Mouse (Mus musculus): ENCODE measurements around the gene Dusp22. TPM values are rescaled to one million over a fixed set of nuclear protein-coding genes. Genes with fewer than 3 reads are reported as not detected.

The Dusp22 gene
- polyA plus RNA-seq, 1 experiment: 0.03 TPM

DNA sequence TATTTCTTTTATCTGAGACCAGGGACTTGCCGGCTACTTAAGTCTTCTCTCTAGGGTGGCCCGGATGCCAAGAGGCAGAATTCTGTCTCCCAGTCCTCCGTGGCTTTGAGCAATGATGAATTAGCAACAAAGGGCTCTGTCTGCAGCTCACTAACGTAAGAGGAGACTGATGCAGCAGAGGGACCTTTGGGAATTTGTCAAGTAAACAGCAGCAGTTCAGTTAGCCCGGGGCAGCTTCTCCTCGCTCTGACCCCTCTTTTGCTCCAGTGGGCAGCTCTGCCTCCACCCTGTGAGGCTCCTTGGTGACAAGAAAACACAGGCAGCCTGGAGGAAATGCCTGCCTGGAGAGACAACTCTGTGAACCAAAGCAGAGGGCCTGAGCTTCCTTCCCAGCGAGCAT is 62.8 kb downstream of the Dusp22 start:
- TF ChIP-seq TAL1 (IDR thresholded peaks at IDR 0.05; ENCODE audit: low read length) (no peak), GATA1 (IDR thresholded peaks at IDR 0.05; ENCODE audit: low read length) (no peak)
- no peaks in the 10 kb centered on the region for H3K27me3 ChIP-seq (ENCODE audit: control insufficient read depth)
- H3K36me3 ChIP-seq (ENCODE audit: control insufficient read depth): no peaks in the 10 kb centered on the region
- H3K4me3 ChIP-seq (replicated peaks): no peak overlapping the region
- no peaks in the 10 kb centered on the region for H3K4me1 ChIP-seq (ENCODE audit: control insufficient read depth)
- no peaks in the 10 kb centered on the region for H3K9me3 ChIP-seq (ENCODE audit: control insufficient read depth, low read length)

DNA sequence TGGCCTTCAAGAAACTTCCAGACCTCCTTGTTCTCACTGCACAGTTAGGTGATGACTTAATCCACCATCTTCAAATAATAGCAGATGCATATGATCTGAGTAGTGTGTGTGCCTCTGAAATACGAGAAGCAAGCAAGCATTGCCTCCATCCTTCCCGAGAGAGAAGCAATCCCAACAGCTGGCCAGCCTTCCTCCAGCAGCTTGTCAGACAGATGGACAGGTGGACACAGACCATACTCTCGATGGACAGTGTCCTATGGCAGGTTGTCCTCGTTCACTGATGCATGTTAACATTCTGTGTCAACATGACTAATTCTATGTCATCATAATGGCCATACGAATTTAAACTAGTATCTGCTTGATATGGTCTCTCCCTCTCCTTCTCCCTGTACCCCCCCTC is 63.5 kb downstream of the Dusp22 start:
- TF ChIP-seq TAL1 (IDR thresholded peaks at IDR 0.05; ENCODE audit: low read length): no peak
- TF ChIP-seq GATA1 (IDR thresholded peaks at IDR 0.05; ENCODE audit: low read length): no peak
- H3K36me3 ChIP-seq (ENCODE audit: control insufficient read depth): no peaks in the 10 kb centered on the region
- no peaks in the 10 kb centered on the region for H3K27me3 ChIP-seq (ENCODE audit: control insufficient read depth)
- no peak overlapping the region for H3K4me3 ChIP-seq (replicated peaks)
- H3K9me3 ChIP-seq (ENCODE audit: control insufficient read depth, low read length): no peaks in the 10 kb centered on the region
- no peaks in the 10 kb centered on the region for H3K4me1 ChIP-seq (ENCODE audit: control insufficient read depth)

- Histone ChIP-seq H3K36me3 (ENCODE audit: control insufficient read depth) (no peaks in the 10 kb centered on the region), H3K4me3 (replicated peaks) (no peak overlapping the region), H3K9me3 (ENCODE audit: control insufficient read depth, low read length) (no peaks in the 10 kb centered on the region), H3K27me3 (ENCODE audit: control insufficient read depth) (no peaks in the 10 kb centered on the region), H3K4me1 (ENCODE audit: control insufficient read depth) (no peaks in the 10 kb centered on the region)
- no peak for TF ChIP-seq TAL1 (IDR thresholded peaks at IDR 0.05; ENCODE audit: low read length)
- no peak for TF ChIP-seq GATA1 (IDR thresholded peaks at IDR 0.05; ENCODE audit: low read length)
Measured at GRCm38 (mm10) chr13:30723858-30724257, 64.1 kb downstream of the Dusp22 start.

DNA sequence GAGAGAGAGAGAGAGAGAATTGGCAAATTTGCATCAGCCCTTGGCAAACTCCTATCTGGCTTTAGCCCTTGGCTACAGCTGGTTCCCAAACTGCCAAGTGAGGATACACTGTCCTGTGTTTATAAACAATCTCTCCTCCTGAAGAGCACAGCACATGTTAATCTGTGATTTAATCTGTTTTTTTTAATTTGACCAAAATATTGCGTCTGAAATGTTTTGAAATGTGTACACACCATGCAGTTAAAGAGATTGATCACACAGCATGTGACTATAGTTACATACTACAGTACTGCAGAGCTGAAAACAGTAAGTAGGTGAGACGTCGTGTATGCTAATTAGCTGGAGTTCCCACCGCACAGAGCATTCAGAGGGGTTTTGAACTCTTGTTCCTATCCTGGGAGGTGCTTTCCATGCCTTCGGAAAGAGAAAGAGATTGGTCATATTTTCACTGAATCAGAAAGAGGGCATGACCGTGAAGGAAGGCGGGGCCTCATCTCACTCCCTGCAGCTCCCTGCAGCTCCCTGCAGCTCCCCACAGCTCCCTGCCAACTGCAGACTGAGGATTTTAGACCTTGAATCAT is 65.0 kb downstream of the Dusp22 start:
- TF ChIP-seq GATA1 (IDR thresholded peaks at IDR 0.05; ENCODE audit: low read length) (no peak), TAL1 (IDR thresholded peaks at IDR 0.05; ENCODE audit: low read length) (no peak)
- H3K27me3 ChIP-seq (ENCODE audit: control insufficient read depth): no peaks in the 10 kb centered on the region

GRCm38 (mm10) chr13:30726879-30727278 is 67.1 kb downstream of the Dusp22 start:
- H3K4me3 ChIP-seq (replicated peaks): no peak overlapping the region
- H3K36me3 ChIP-seq (ENCODE audit: control insufficient read depth): no peaks in the 10 kb centered on the region
- no peaks in the 10 kb centered on the region for H3K27me3 ChIP-seq (ENCODE audit: control insufficient read depth)
- no peak for TF ChIP-seq GATA1 (IDR thresholded peaks at IDR 0.05; ENCODE audit: low read length)
- no peak for TF ChIP-seq TAL1 (IDR thresholded peaks at IDR 0.05; ENCODE audit: low read length)
- H3K9me3 ChIP-seq (ENCODE audit: control insufficient read depth, low read length): no peaks in the 10 kb centered on the region
- H3K4me1 ChIP-seq (ENCODE audit: control insufficient read depth): no peaks in the 10 kb centered on the region

More for the DNA sequence above, 65.0 kb downstream of the Dusp22 start:
- no peaks in the 10 kb centered on the region for H3K4me1 ChIP-seq (ENCODE audit: control insufficient read depth)
- H3K9me3 ChIP-seq (ENCODE audit: control insufficient read depth, low read length): no peaks in the 10 kb centered on the region
- no peak overlapping the region for H3K4me3 ChIP-seq (replicated peaks)
- H3K36me3 ChIP-seq (ENCODE audit: control insufficient read depth): no peaks in the 10 kb centered on the region

DNA sequence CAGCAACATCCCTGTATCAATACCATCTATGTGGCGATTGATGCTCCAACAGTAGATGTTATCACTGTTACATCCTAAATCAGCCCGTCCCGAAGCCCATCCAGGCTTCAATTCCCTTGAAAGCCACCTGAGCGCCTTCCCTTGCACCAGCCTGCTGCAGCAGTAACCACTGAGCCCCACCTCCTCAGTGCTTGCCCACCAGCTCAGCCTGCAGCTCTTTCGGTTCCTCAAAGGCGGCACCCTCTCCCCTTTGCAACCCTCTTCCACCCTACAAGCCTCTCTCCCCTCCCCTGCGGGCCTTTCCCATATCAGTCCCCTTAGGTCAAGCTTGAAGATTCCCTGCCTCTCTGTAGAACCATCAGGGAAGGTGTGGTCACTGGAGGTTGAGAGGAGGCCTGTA is 68.4 kb downstream of the Dusp22 start:
- Histone ChIP-seq H3K36me3 (ENCODE audit: control insufficient read depth) (no peaks in the 10 kb centered on the region), H3K27me3 (ENCODE audit: control insufficient read depth) (no peaks in the 10 kb centered on the region), H3K4me1 (ENCODE audit: control insufficient read depth) (no peaks in the 10 kb centered on the region), H3K4me3 (replicated peaks) (no peak overlapping the region), H3K9me3 (ENCODE audit: control insufficient read depth, low read length) (no peaks in the 10 kb centered on the region)
- TF ChIP-seq TAL1 (IDR thresholded peaks at IDR 0.05; ENCODE audit: low read length): no peak
- TF ChIP-seq GATA1 (IDR thresholded peaks at IDR 0.05; ENCODE audit: low read length): no peak

- Histone ChIP-seq H3K4me3 (replicated peaks) (no peak overlapping the region), H3K4me1 (ENCODE audit: control insufficient read depth) (no peaks in the 10 kb centered on the region), H3K27me3 (ENCODE audit: control insufficient read depth) (no peaks in the 10 kb centered on the region), H3K9me3 (ENCODE audit: control insufficient read depth, low read length) (no peaks in the 10 kb centered on the region), H3K36me3 (ENCODE audit: control insufficient read depth) (no peaks in the 10 kb centered on the region)
- no peak for TF ChIP-seq TAL1 (IDR thresholded peaks at IDR 0.05; ENCODE audit: low read length)
- TF ChIP-seq GATA1 (IDR thresholded peaks at IDR 0.05; ENCODE audit: low read length): no peak
Measured at GRCm38 (mm10) chr13:30729245-30729644, 69.4 kb downstream of the Dusp22 start.

DNA sequence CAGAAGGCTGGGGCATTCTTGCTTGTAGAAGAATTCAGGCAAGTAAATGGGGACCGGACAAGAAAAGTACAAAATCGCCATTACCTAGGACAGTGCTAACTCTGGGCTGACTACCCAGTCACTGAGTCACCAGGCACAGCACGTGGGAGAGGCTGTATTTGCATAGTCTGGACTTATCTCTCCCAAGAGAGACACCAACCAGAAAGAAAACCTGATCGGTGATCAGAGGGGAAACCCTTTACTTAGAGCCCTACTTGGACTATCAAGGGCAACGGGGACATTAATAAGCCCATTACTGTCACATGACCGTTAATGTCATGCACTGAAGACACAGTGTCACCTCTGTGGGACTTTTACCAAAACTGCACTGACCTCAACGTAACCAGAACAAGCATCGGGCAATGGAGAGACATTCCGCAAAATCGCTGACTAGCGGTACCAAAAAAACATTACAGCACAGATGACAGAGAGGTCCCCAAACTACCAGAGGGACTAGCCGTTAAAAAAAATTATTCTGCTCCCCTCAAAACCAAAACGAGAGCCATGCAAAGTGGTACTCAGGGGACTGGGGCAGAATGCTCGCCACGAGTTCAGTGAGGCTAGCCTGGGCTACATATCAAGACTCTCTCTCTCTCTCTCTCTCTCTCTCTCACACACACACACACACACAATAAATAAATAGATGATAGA is 70.5 kb downstream of the Dusp22 start:
- H3K4me1 ChIP-seq (ENCODE audit: control insufficient read depth): no peaks in the 10 kb centered on the region
- H3K4me3 ChIP-seq (replicated peaks): no peak overlapping the region
- H3K36me3 ChIP-seq (ENCODE audit: control insufficient read depth): no peaks in the 10 kb centered on the region
- H3K27me3 ChIP-seq (ENCODE audit: control insufficient read depth): no peaks in the 10 kb centered on the region
- TF ChIP-seq GATA1 (IDR thresholded peaks at IDR 0.05; ENCODE audit: low read length) (no peak), TAL1 (IDR thresholded peaks at IDR 0.05; ENCODE audit: low read length) (no peak)
- H3K9me3 ChIP-seq (ENCODE audit: control insufficient read depth, low read length): no peaks in the 10 kb centered on the region

DNA sequence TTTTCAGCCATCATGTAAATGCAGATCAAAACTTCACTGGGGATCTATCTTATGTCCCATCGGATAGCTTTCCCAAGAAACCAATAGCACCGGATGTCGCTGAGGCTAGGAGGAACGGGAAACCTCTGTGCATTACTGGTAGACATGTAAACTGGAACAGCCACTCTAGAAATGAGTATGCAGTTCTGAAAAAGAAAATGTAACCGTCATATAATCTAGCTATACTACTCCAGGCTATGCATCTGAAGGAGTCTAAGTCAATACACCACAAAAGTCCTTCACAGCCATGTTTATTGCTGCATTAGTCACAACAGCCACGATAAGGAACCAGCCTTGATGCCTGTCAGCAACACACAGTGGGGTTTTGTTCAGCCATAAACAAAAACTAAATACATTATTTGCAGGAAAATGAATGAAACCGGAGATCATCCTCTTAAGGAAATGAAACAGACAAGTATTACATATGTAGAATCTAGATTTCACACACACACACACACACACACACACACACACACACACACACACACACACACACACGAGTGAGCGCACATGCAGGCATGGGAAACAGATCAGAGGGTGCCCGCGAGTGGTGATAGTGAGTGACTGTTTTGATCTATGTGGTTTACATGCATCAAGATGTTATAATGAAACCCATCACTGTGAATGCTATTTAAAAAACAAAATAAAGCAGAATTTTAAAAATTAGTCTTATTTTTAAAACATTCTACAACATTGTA is 73.1 kb downstream of the Dusp22 start:
- Histone ChIP-seq H3K36me3 (ENCODE audit: control insufficient read depth) (no peaks in the 10 kb centered on the region), H3K4me1 (ENCODE audit: control insufficient read depth) (no peaks in the 10 kb centered on the region), H3K4me3 (replicated peaks) (no peak overlapping the region), H3K27me3 (ENCODE audit: control insufficient read depth) (no peaks in the 10 kb centered on the region), H3K9me3 (ENCODE audit: control insufficient read depth, low read length) (no peaks in the 10 kb centered on the region)
- TF ChIP-seq TAL1 (IDR thresholded peaks at IDR 0.05; ENCODE audit: low read length) (no peak), GATA1 (IDR thresholded peaks at IDR 0.05; ENCODE audit: low read length) (no peak)
